Comparison of ENCODE assay signal across 9 mouse cellular contexts in genomic region chr11:70645461-70646258, GRCm38 (mm10). TPM values are rescaled to one million over a fixed set of nuclear protein-coding genes. Genes with fewer than 3 reads are reported as not detected.
A peak's percentile ranks its signal among the peaks of the same experiment; 100 is the strongest.
DNase-seq lines count a peak whose midpoint lies in the region; ATAC-seq and TF ChIP-seq lines count a peak whose summit lies in the region.
"Had no signal": no experiment of that assay in that cellular context is flagged by ENCODE, and none has a peak within 500 bp of the region (broad histone marks: within the 10 kb centered on the region; RNA-seq: fewer than 3 reads in every experiment).

No protein-coding gene starts in this region.

- peaks cover 24% of the 10 kb centered on the region for H3K4me1 ChIP-seq in heart, embryonic 11.5 days (ENCODE audit: control insufficient read depth, insufficient read depth, low read length)
- peaks cover 23% of the 10 kb centered on the region for H3K4me1 ChIP-seq in bone marrow macrophage, adult 2 months (ENCODE audit: control insufficient read depth, insufficient read depth, low read length)
- H3K4me1 ChIP-seq in hindbrain, embryonic 10.5 days (replicated peaks) = peaks cover 46% of the 10 kb centered on the region
- H3K4me1 ChIP-seq in midbrain, embryonic 11.5 days (ENCODE audit: control insufficient read depth, insufficient read depth, low read length) = peaks cover 19% of the 10 kb centered on the region

- TF ChIP-seq POLR2A in bone marrow macrophage, adult 2 months (IDR thresholded peaks at IDR 0.05; ENCODE audit: borderline replicate concordance, low read depth, low read length) = no peak

- peak overlapping the region; percentile 76 for H3K4me3 ChIP-seq in heart, embryonic 11.5 days (ENCODE audit: low read depth, low read length)
- H3K4me3 ChIP-seq in bone marrow macrophage, adult 2 months (ENCODE audit: insufficient read depth, low read length) = peak overlapping the region; percentile 65
- H3K4me3 ChIP-seq in hindbrain, embryonic 10.5 days = peak overlapping the region; percentile 86
- peak overlapping the region; percentile 72 for H3K4me3 ChIP-seq in midbrain, embryonic 11.5 days (ENCODE audit: low read depth, low read length)

- no peak for TF ChIP-seq CTCF in bone marrow macrophage, adult 2 months (IDR thresholded peaks at IDR 0.05; ENCODE audit: low read depth, low read length)

- 84% methylated on average over 12 of the region's 12 CpGs for WGBS in heart, embryonic 11.5 days (ENCODE audit: insufficient replicate concordance)
- 91% methylated on average over 12 of the region's 12 CpGs for WGBS in hindbrain, embryonic 10.5 days
- WGBS in midbrain, embryonic 11.5 days = 91% methylated on average over 12 of the region's 12 CpGs

- peak overlapping the region; percentile 90; the same call in 1 of the 2 replicates for H3K27ac ChIP-seq in heart, embryonic 11.5 days (ENCODE audit: low read depth, low read length)
- peak overlapping the region; percentile 71 for H3K27ac ChIP-seq in bone marrow macrophage, adult 2 months (ENCODE audit: insufficient read depth, low read depth, low read length)
- H3K27ac ChIP-seq in hindbrain, embryonic 10.5 days = peak overlapping the region; percentile 92
- H3K27ac ChIP-seq in midbrain, embryonic 11.5 days (ENCODE audit: low read depth, low read length) = no peak overlapping the region

- intact Hi-C loops in heart, postnatal 14 days (cut with DNase I) = no loop called here

- ATAC-seq in heart, embryonic 11.5 days (replicated peaks; ENCODE audit: insufficient number of reproducible peaks, low FRiP score, low TSS enrichment) = no peak
- no peak for ATAC-seq in midbrain, embryonic 11.5 days (ENCODE audit: low FRiP score)

- DNase-seq in heart, postnatal 14 days = no peak
- no peak for DNase-seq in hindbrain, embryonic 10.5 days (ENCODE audit: low spot score)
- DNase-seq in midbrain, embryonic 11.5 days (ENCODE audit: low spot score, missing footprints) = no peak
- DNase-seq in testis, postnatal 10 days (ENCODE audit: low spot score) = no peak
- DNase-seq in frontal cortex, postnatal 14 days (ENCODE audit: low spot score in 2 of 2) = no peak
- DNase-seq in thymus, adult 18-20 months = no peak

- H3K9me3 ChIP-seq in heart, embryonic 11.5 days (replicated peaks; ENCODE audit: control insufficient read depth, low read length) = no peaks in the 10 kb centered on the region
- H3K9me3 ChIP-seq in hindbrain, embryonic 10.5 days = no peaks in the 10 kb centered on the region
- no peaks in the 10 kb centered on the region for H3K9me3 ChIP-seq in midbrain, embryonic 11.5 days (ENCODE audit: control insufficient read depth, low read length)

- H3K9ac ChIP-seq in heart, embryonic 11.5 days (ENCODE audit: low read depth, low read length) = peak overlapping the region; percentile 88
- peak overlapping the region; percentile 75 for H3K9ac ChIP-seq in midbrain, embryonic 11.5 days (ENCODE audit: low read length)

- no peaks in the 10 kb centered on the region for H3K27me3 ChIP-seq in heart, embryonic 11.5 days (ENCODE audit: control insufficient read depth, insufficient read depth, low read length)
- H3K27me3 ChIP-seq in hindbrain, embryonic 10.5 days (ENCODE audit: insufficient read depth, poor library complexity, severe bottlenecking) = no peaks in the 10 kb centered on the region
- H3K27me3 ChIP-seq in midbrain, embryonic 11.5 days (ENCODE audit: control insufficient read depth, insufficient read depth, low read length) = no peaks in the 10 kb centered on the region
- H3K27me3 ChIP-seq: Patski had no signal

- peak overlapping the region; percentile 76 for H3K4me2 ChIP-seq in heart, embryonic 11.5 days
- H3K4me2 ChIP-seq in midbrain, embryonic 11.5 days = peak overlapping the region; percentile 79

- peaks cover 32% of the 10 kb centered on the region for H3K36me3 ChIP-seq in heart, embryonic 11.5 days (ENCODE audit: control insufficient read depth, insufficient read depth, low read length)
- H3K36me3 ChIP-seq in hindbrain, embryonic 10.5 days = peaks cover 56% of the 10 kb centered on the region
- peaks cover 18% of the 10 kb centered on the region for H3K36me3 ChIP-seq in midbrain, embryonic 11.5 days (ENCODE audit: control insufficient read depth, insufficient read depth, low read length)

RNA-seq across cellular contexts. Expression of gene Rnf167, which starts 1.4 kb away (rescaled TPM):
- 66.8 and 76.9 TPM in 2 replicates for polyA plus RNA-seq in heart, embryonic 11.5 days (2014; fragmentation: Nextera tagmentation; extraction: Ambion mirVana)
- 10 to 100 TPM; 52.0 to 54.4 TPM for total RNA-seq in heart, postnatal 14 days (2021)
- 70.1 and 76.6 TPM in 2 replicates for polyA plus RNA-seq in bone marrow macrophage, adult 2 months (2012; ENCODE audit: insufficient read depth, insufficient read length, missing spikeins)
- polyA plus RNA-seq in hindbrain, embryonic 10.5 days (2016; fragmentation: Nextera tagmentation; extraction: Ambion mirVana) = 90.6 and 97.1 TPM in 2 replicates
- polyA plus RNA-seq in midbrain, embryonic 11.5 days (2014; fragmentation: Nextera tagmentation; extraction: Ambion mirVana) = 87.0 and 87.9 TPM in 2 replicates

RNA-seq across cellular contexts. Expression of gene Slc25a11, which starts 1.6 kb away (rescaled TPM):
- 221 and 245 TPM in 2 replicates for polyA plus RNA-seq in heart, embryonic 11.5 days (2014; fragmentation: Nextera tagmentation; extraction: Ambion mirVana)
- 100 to 1,000 TPM; 438 to 444 TPM for total RNA-seq in heart, postnatal 14 days (2021)
- polyA plus RNA-seq in bone marrow macrophage, adult 2 months (2012; ENCODE audit: insufficient read depth, insufficient read length, missing spikeins) = 99.9 and 110 TPM in 2 replicates
- 144 and 155 TPM in 2 replicates for polyA plus RNA-seq in hindbrain, embryonic 10.5 days (2016; fragmentation: Nextera tagmentation; extraction: Ambion mirVana)
- polyA plus RNA-seq in midbrain, embryonic 11.5 days (2014; fragmentation: Nextera tagmentation; extraction: Ambion mirVana) = 134 and 142 TPM in 2 replicates

RNA-seq across cellular contexts. Expression of gene Gp1ba, which starts 6.7 kb away (rescaled TPM):
- 2.6 and 5.4 TPM in 2 replicates for polyA plus RNA-seq in heart, embryonic 11.5 days (2014; fragmentation: Nextera tagmentation; extraction: Ambion mirVana)
- total RNA-seq in heart, postnatal 14 days (2021) = under 1 TPM; 0.17 to 0.22 TPM
- polyA plus RNA-seq in bone marrow macrophage, adult 2 months (2012; ENCODE audit: insufficient read depth, insufficient read length, missing spikeins) = not detected in 2 replicates
- 0.34 and 0.80 TPM in 2 replicates for polyA plus RNA-seq in hindbrain, embryonic 10.5 days (2016; fragmentation: Nextera tagmentation; extraction: Ambion mirVana)
- 0.61 and 0.81 TPM in 2 replicates for polyA plus RNA-seq in midbrain, embryonic 11.5 days (2014; fragmentation: Nextera tagmentation; extraction: Ambion mirVana)

RNA-seq across cellular contexts. Expression of gene Pfn1, which starts 8.8 kb away (rescaled TPM):
- polyA plus RNA-seq in heart, embryonic 11.5 days (2014; fragmentation: Nextera tagmentation; extraction: Ambion mirVana) = 1,771 and 1,932 TPM in 2 replicates
- total RNA-seq in heart, postnatal 14 days (2021) = 100 to 1,000 TPM; 326 to 379 TPM
- 1,781 and 1,801 TPM in 2 replicates for polyA plus RNA-seq in bone marrow macrophage, adult 2 months (2012; ENCODE audit: insufficient read depth, insufficient read length, missing spikeins)
- 1,872 and 1,874 TPM in 2 replicates for polyA plus RNA-seq in hindbrain, embryonic 10.5 days (2016; fragmentation: Nextera tagmentation; extraction: Ambion mirVana)
- polyA plus RNA-seq in midbrain, embryonic 11.5 days (2014; fragmentation: Nextera tagmentation; extraction: Ambion mirVana) = 1,303 and 1,326 TPM in 2 replicates

RNA-seq across cellular contexts. Expression of gene Eno3, which starts 11.3 kb away (rescaled TPM):
- polyA plus RNA-seq in heart, embryonic 11.5 days (2014; fragmentation: Nextera tagmentation; extraction: Ambion mirVana) = 272 and 313 TPM in 2 replicates
- total RNA-seq in heart, postnatal 14 days (2021) = 1,000 to 10,000 TPM; 1,878 to 1,971 TPM
- 4.7 and 7.4 TPM in 2 replicates for polyA plus RNA-seq in bone marrow macrophage, adult 2 months (2012; ENCODE audit: insufficient read depth, insufficient read length, missing spikeins)
- 39.3 and 53.3 TPM in 2 replicates for polyA plus RNA-seq in hindbrain, embryonic 10.5 days (2016; fragmentation: Nextera tagmentation; extraction: Ambion mirVana)
- polyA plus RNA-seq in midbrain, embryonic 11.5 days (2014; fragmentation: Nextera tagmentation; extraction: Ambion mirVana) = 13.8 and 14.3 TPM in 2 replicates
